Mouse (Mus musculus): ENCODE measurements around the gene Hsd11b1. TPM values are rescaled to one million over a fixed set of nuclear protein-coding genes. Genes with fewer than 3 reads are reported as not detected.
"Not testable (repeated sequence)": the region's sequence is repeated elsewhere in the genome, so short reads cannot be mapped to it uniquely, and the experiment has no call there.

Hsd11b1 gene
- total RNA-seq, 2 experiments from 2014 or later = 5.7 to 7.0 TPM

DNA sequence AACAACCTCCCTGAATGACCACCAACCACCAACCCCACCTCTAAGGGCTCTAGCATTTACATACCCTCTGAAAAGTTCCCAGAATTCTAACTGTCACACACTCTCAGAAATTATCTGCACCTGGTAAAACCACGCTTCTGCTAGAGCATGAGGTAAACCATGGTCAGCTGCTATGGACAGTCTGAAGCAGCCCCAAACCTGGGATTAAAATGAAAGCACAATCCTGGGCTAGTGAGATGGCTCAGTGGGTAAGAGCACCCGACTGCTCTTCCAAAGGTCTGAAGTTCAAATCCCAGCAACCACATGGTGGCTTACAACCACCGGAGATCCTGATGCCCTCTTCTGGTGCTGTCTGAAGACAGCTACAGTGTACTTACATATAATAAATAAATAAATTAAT is 10.0 kb downstream of the Hsd11b1 start:
- DNase-seq; intact Hi-C loops (cut with DNase I; ENCODE audit: low total_unique reads): not testable (repeated sequence)

DNA sequence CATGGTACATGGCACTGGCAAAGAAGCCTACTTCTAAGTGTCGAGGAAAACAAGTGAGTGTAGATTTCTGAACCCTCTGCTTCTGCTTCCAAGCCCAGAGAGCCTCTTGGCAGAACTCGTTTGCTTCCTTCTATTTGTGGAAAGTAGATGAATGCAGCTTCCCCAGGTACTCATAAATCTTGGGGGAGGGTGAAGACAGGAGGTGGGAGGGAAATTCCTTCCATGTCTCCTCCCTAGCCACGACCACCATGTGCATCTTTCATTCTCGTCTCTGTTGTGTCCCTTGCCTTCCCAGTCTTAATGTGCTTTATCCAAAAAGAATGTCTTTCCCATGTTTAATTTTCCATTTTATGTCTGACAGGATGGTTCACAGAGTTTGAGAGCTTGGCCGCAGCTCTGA is 11.3 kb downstream of the Hsd11b1 start:
- no peak for DNase-seq
- intact Hi-C loops (cut with DNase I; ENCODE audit: low total_unique reads) = no loop called here

- intact Hi-C loops (cut with DNase I; ENCODE audit: low total_unique reads) = no loop called here
These were observed 12.5 kb downstream of the Hsd11b1 start for GRCm38 (mm10) chr1:193251386-193251785.

DNA sequence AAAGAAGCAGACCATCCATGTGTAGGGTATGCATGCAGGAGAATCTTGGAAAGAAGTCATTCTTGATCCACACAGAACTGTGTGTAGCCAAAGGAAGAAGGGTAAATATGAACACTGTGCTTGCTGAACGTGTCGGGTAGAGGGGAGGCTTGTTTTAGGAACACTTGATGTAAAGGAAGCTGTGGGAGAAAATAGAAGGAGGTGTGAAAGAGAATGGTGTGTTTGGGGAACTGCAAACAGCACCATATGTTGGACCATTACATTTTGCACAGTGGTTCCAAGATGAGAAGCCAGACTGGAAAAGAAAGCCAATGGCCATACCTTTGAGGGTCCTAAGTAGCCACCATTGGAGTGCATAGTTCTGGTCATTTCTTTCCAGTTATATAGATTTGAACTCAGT is 13.8 kb downstream of the Hsd11b1 start:
- intact Hi-C loops (cut with DNase I; ENCODE audit: low total_unique reads) = no loop called here

More at GRCm38 (mm10) chr1:193251386-193251785, 12.5 kb downstream of the Hsd11b1 start:
- DNase-seq = no peak

DNA sequence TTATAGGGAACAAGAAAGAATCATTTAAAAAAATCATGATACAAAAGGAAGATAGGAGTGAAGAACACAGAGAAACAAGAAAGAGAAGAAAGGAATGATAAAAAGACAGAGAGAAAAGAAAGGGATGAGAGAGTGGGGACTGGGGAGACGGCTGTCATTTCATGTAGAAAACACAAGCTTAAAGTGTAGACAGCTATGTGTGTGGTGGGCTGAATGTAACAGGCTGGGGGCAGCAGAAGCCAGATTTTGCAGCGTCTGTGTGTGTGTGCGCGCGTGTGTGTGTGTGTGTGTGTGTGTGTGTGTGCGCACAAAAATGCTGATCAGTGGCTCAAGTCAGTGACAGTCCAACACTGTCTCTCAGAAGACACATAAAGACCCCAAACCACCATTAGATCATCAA is 19.6 kb downstream of the Hsd11b1 start:
- intact Hi-C loops (cut with DNase I; ENCODE audit: low total_unique reads) = no loop called here

More for the DNA sequence above, 13.8 kb downstream of the Hsd11b1 start:
- no peak for DNase-seq

GRCm38 (mm10) chr1:193243571-193244193 is 20.2 kb downstream of the Hsd11b1 start:
- intact Hi-C loops (cut with DNase I; ENCODE audit: low total_unique reads) = no loop called here
- DNase-seq = no peak

More for the DNA sequence above, 19.6 kb downstream of the Hsd11b1 start:
- DNase-seq = no peak

- intact Hi-C loops (cut with DNase I; ENCODE audit: low total_unique reads) = no loop called here
- no peak for DNase-seq
These were observed 21.0 kb downstream of the Hsd11b1 start for GRCm38 (mm10) chr1:193242863-193243262.

GRCm38 (mm10) chr1:193242238-193242637 is 21.6 kb downstream of the Hsd11b1 start:
- intact Hi-C loops (cut with DNase I; ENCODE audit: low total_unique reads) = no loop called here
- peak; percentile 85 for DNase-seq

DNA sequence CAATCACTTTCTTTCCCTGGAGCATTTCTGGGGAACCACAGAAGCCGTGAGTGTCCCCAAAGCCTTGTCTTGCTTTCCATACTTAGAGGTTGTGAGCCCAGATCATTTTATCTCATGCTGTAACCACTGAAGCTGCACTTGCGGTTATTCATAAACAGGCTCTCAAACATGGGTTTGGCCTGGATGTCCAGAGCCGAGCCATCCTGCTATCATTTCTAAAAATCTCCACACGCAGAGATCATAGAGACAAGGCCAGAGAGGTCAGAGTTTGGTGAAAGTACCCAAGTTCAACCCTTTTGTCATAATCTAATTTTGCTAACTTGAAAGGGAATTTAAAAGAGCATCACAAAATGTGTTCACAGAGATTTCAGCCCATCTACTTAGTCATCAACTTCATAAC is 22.4 kb downstream of the Hsd11b1 start:
- intact Hi-C loops (cut with DNase I; ENCODE audit: low total_unique reads) = no loop called here
- no peak for DNase-seq

GRCm38 (mm10) chr1:193238426-193238825 is 25.4 kb downstream of the Hsd11b1 start:
- intact Hi-C loops (cut with DNase I; ENCODE audit: low total_unique reads) = no loop called here
- DNase-seq = no peak

DNA sequence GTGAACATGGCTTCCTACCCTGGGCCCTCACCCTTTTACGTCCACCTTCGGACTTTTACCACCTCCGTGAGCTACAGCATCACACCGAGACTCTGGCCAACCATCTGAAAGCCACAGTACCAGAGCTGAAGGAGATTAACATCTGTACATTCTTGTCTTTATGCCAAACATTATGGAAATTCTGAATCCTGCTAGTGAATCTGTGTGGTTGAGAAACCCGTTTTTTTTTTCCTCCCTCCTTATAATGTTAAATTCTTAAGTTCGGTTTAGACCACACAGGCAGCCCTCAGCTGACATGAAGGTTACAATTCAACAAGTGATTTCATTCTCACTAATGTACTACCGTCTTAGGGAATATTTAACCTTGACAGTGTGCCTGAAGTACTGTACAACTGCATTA is 28.9 kb downstream of the Hsd11b1 start:
- DNase-seq = no peak
- intact Hi-C loops (cut with DNase I; ENCODE audit: low total_unique reads) = no loop called here

DNA sequence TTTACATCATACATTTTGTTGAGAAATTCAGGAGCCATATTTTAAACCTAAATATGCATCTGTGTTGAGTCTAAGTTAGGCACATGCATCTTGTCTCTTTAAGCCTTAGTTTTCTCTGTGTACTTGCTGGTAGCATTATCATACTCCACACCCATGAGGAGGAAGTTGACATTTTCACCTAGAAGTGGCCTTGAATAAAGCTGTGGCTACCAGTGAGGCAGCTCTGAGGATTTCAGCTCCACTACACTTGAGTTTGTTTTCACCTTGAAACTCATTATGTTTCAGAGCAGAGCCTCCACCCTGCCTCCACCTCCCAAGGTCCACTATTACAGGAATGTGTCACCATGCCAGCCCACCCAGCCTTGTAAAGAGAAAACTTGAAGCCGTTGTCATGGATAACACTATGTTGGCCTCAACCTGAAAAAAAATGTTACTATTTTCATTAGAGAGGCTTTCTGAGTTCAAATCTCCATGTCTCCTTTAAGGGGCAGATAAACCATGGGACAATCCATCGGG is 29.7 kb downstream of the Hsd11b1 start:
- intact Hi-C loops (cut with DNase I; ENCODE audit: low total_unique reads) = no loop called here
- no peak for DNase-seq

GRCm38 (mm10) chr1:193232732-193233131 is 31.1 kb downstream of the Hsd11b1 start:
- no peak for DNase-seq
- intact Hi-C loops (cut with DNase I; ENCODE audit: low total_unique reads) = no loop called here

DNA sequence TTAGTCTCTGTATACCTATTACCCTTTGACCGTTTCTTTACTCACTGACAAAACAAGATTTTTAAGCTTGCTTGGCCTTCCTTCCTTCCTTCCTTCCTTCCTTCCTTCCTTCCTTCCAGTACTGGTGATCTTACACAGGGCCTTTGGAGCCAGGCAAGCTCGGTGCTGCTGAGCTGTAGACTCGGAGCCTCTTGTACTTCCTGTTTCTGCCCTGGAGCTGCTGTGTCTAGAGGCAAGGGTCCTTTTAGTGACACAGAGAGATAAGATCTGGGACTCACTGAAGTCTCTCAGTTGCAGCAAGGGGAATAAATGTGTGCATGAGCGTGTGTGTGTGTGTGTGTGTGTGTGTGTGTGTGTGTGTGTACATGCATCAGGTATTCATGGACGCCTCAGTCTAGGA is 32.9 kb downstream of the Hsd11b1 start:
- intact Hi-C loops (cut with DNase I; ENCODE audit: low total_unique reads) = no loop called here

DNA sequence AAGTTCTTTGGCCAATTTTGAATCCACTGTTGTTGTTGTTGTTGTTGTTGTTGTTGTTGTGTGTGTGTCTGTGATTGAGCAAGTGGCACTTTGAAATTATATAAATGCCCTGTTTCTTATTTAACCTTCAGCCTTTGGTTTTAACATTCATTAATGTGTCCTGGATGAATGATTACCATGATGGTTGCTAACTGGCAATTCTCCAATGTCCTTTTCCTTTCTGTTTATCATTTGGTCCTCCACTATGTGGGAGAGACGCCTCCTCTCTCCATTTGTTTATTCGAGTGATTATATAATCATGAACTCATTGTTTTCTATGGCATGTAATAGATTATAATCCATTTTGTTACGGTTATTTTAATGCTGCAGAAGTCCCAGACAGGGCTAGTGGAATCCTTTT is 33.3 kb downstream of the Hsd11b1 start:
- DNase-seq = no peak
- intact Hi-C loops (cut with DNase I; ENCODE audit: low total_unique reads) = no loop called here

More for the DNA sequence above, 32.9 kb downstream of the Hsd11b1 start:
- DNase-seq = no peak

DNA sequence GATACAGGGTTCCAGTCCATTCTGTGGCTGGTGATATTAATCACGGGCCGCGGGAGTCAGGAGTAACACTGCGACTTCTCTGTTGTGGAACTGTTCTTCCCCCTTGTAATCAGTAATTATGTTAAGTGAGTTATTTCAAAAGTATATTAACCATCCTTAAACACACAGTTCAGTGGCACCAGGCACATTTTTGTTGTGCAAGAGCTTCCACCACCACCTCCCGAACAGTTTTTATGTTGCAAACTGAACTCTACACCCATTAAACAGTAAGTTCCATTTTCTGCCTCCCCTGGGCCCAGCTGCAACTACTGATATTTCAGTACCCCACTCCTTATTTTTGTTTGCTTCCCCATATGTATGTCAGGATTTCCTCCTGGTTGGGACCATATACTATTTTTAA is 34.3 kb downstream of the Hsd11b1 start:
- intact Hi-C loops (cut with DNase I; ENCODE audit: low total_unique reads) = no loop called here
- no peak for DNase-seq

GRCm38 (mm10) chr1:193227537-193227936 is 36.3 kb downstream of the Hsd11b1 start:
- no peak for DNase-seq
- intact Hi-C loops (cut with DNase I; ENCODE audit: low total_unique reads) = no loop called here

DNA sequence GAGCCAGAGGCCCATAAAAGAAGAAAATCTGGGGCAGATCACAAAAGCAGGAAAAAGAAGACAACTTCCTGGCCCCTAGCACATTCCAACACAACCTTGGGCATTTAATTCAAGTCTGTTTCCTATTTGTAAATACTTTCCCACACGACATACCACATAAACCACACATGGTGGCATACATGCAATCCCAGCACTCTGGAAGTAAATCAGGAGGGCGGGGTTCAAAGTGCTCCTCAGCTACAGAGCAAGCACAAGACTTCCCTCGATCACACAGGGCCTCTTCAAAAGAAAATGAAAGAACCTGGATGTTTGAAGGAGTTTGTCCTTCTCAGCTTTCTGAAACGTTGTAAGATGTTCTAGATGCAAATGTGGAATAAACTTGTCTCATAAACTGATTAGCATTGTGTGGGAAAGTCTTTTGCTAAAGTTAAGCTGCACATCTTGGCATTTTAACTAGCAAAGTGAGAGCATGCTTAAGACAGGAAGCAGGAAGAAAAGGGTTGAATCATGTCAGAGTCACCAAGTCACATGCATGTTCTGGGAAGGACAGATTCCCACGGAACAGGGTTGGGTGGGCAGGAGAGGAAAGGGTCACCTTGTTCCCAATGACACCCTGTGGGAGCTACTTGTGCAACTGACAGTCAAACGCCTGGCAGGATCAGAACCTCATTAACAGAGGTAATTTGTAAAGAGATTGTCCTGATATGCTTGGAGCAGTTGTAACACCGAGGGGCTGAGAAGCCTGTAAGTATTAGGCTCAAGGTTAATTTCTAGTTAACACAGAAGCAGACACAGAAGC is 37.0 kb downstream of the Hsd11b1 start:
- intact Hi-C loops (cut with DNase I; ENCODE audit: low total_unique reads) = no loop called here
- DNase-seq = no peak

GRCm38 (mm10) chr1:193226114-193226513 is 37.8 kb downstream of the Hsd11b1 start:
- DNase-seq = no peak
- intact Hi-C loops (cut with DNase I; ENCODE audit: low total_unique reads) = no loop called here

- intact Hi-C loops (cut with DNase I; ENCODE audit: low total_unique reads) = no loop called here
- no peak for DNase-seq
These were observed 38.3 kb downstream of the Hsd11b1 start for GRCm38 (mm10) chr1:193225531-193225930.

- no peak for DNase-seq
- intact Hi-C loops (cut with DNase I; ENCODE audit: low total_unique reads) = no loop called here
These were observed 43.5 kb downstream of the Hsd11b1 start for GRCm38 (mm10) chr1:193220408-193220807.

Data from gastrocnemius, postnatal 14 days (tissue).